Mouse (Mus musculus): ENCODE results near the gene Ror1. TPM values are rescaled to one million over a fixed set of nuclear protein-coding genes. Genes with fewer than 3 reads are reported as not detected.

The Ror1 gene
- total and polyA plus RNA-seq, 2 experiments from 2014 or later: 10.3 to 17.5 TPM

GRCm38 (mm10) chr4:100321758-100322157, 226.2 kb downstream of the Ror1 start:
- TF ChIP-seq EP300 (IDR thresholded peaks at IDR 0.05; ENCODE audit: low read depth) (no peak), CTCF (IDR thresholded peaks at IDR 0.05; ENCODE audit: low read depth) (no peak)
- H3K4me2 ChIP-seq (ENCODE audit: low read depth, low read length): no peak overlapping the region
- ATAC-seq (ENCODE audit: insufficient read depth, low read depth): peak; percentile 60
- H3K27me3 ChIP-seq (ENCODE audit: control insufficient read depth, insufficient read depth, low read length): no peaks in the 10 kb centered on the region
- no peaks in the 10 kb centered on the region for H3K36me3 ChIP-seq (replicated peaks; ENCODE audit: control insufficient read depth, insufficient read depth, low read length)
- peak; percentile 33 for DNase-seq (ENCODE audit: low spot score)
- H3K27ac ChIP-seq (ENCODE audit: low read depth): peak overlapping the region; percentile 54
- H3K9ac ChIP-seq (replicated peaks; ENCODE audit: low read depth, low read length): 0 out of 2 replicates have a peak overlapping the region, but pooled peaks have one; percentile 25
- WGBS: 9% methylated on average over 6 of the region's 6 CpGs
- peaks cover 15% of the 10 kb centered on the region for H3K4me1 ChIP-seq (ENCODE audit: control insufficient read depth, insufficient read depth)
- H3K4me3 ChIP-seq (ENCODE audit: low read depth, low read length): no peak overlapping the region
- H3K9me3 ChIP-seq (replicated peaks; ENCODE audit: control insufficient read depth, low read length): no peaks in the 10 kb centered on the region

- Histone ChIP-seq H3K4me3 (ENCODE audit: low read depth, low read length) (no peak overlapping the region), H3K27me3 (ENCODE audit: control insufficient read depth, insufficient read depth, low read length) (no peaks in the 10 kb centered on the region), H3K4me2 (ENCODE audit: low read depth, low read length) (no peak overlapping the region), H3K4me1 (ENCODE audit: control insufficient read depth, insufficient read depth) (peaks cover 26% of the 10 kb centered on the region), H3K36me3 (replicated peaks; ENCODE audit: control insufficient read depth, insufficient read depth, low read length) (no peaks in the 10 kb centered on the region), H3K27ac (ENCODE audit: low read depth) (no peak overlapping the region), H3K9ac (replicated peaks; ENCODE audit: low read depth, low read length) (no peak overlapping the region), H3K9me3 (replicated peaks; ENCODE audit: control insufficient read depth, low read length) (no peaks in the 10 kb centered on the region)
- TF ChIP-seq CTCF (IDR thresholded peaks at IDR 0.05; ENCODE audit: low read depth) (no peak), EP300 (IDR thresholded peaks at IDR 0.05; ENCODE audit: low read depth) (no peak)
- ATAC-seq (ENCODE audit: insufficient read depth, low read depth): peak; percentile 21
- 50% methylated on average over 14 of the region's 14 CpGs for WGBS
- peak; percentile 27 for DNase-seq (ENCODE audit: low spot score)
Measured at GRCm38 (mm10) chr4:100324719-100325515, 229.3 kb downstream of the Ror1 start.

GRCm38 (mm10) chr4:100328361-100328970, 232.9 kb downstream of the Ror1 start:
- no peak overlapping the region for H3K4me2 ChIP-seq (ENCODE audit: low read depth, low read length)
- ATAC-seq (ENCODE audit: insufficient read depth, low read depth) (no peak), DNase-seq (ENCODE audit: low spot score) (no peak)
- H3K9ac ChIP-seq (replicated peaks; ENCODE audit: low read depth, low read length): no peak overlapping the region
- WGBS: 26% methylated on average over 4 of the region's 4 CpGs
- no peaks in the 10 kb centered on the region for H3K27me3 ChIP-seq (ENCODE audit: control insufficient read depth, insufficient read depth, low read length)
- H3K4me3 ChIP-seq (ENCODE audit: low read depth, low read length): no peak overlapping the region
- H3K9me3 ChIP-seq (replicated peaks; ENCODE audit: control insufficient read depth, low read length): no peaks in the 10 kb centered on the region
- TF ChIP-seq CTCF (IDR thresholded peaks at IDR 0.05; ENCODE audit: low read depth) (no peak), EP300 (IDR thresholded peaks at IDR 0.05; ENCODE audit: low read depth) (no peak)
- H3K27ac ChIP-seq (ENCODE audit: low read depth): no peak overlapping the region
- peaks cover 15% of the 10 kb centered on the region; the same call in 1 of the 2 replicates for H3K4me1 ChIP-seq (ENCODE audit: control insufficient read depth, insufficient read depth)
- H3K36me3 ChIP-seq (replicated peaks; ENCODE audit: control insufficient read depth, insufficient read depth, low read length): no peaks in the 10 kb centered on the region

GRCm38 (mm10) chr4:100335168-100335567, 239.6 kb downstream of the Ror1 start:
- Histone ChIP-seq H3K9ac (replicated peaks; ENCODE audit: low read depth, low read length) (no peak overlapping the region), H3K4me2 (ENCODE audit: low read depth, low read length) (no peak overlapping the region), H3K27ac (ENCODE audit: low read depth) (no peak overlapping the region), H3K4me1 (ENCODE audit: control insufficient read depth, insufficient read depth) (peaks cover 4% of the 10 kb centered on the region; the same call in 1 of the 2 replicates), H3K4me3 (ENCODE audit: low read depth, low read length) (no peak overlapping the region), H3K9me3 (replicated peaks; ENCODE audit: control insufficient read depth, low read length) (no peaks in the 10 kb centered on the region), H3K27me3 (ENCODE audit: control insufficient read depth, insufficient read depth, low read length) (no peaks in the 10 kb centered on the region), H3K36me3 (replicated peaks; ENCODE audit: control insufficient read depth, insufficient read depth, low read length) (no peaks in the 10 kb centered on the region)
- TF ChIP-seq EP300 (IDR thresholded peaks at IDR 0.05; ENCODE audit: low read depth) (no peak), CTCF (IDR thresholded peaks at IDR 0.05; ENCODE audit: low read depth) (no peak)
- ATAC-seq (ENCODE audit: insufficient read depth, low read depth) (no peak), DNase-seq (ENCODE audit: low spot score) (no peak)
- 49% methylated on average over 2 of the region's 2 CpGs for WGBS

- Histone ChIP-seq H3K4me2 (ENCODE audit: low read depth, low read length) (no peak overlapping the region), H3K9me3 (replicated peaks; ENCODE audit: control insufficient read depth, low read length) (no peaks in the 10 kb centered on the region), H3K4me3 (ENCODE audit: low read depth, low read length) (no peak overlapping the region), H3K27me3 (ENCODE audit: control insufficient read depth, insufficient read depth, low read length) (no peaks in the 10 kb centered on the region), H3K27ac (ENCODE audit: low read depth) (no peak overlapping the region), H3K9ac (replicated peaks; ENCODE audit: low read depth, low read length) (no peak overlapping the region), H3K4me1 (ENCODE audit: control insufficient read depth, insufficient read depth) (peaks cover 33% of the 10 kb centered on the region), H3K36me3 (replicated peaks; ENCODE audit: control insufficient read depth, insufficient read depth, low read length) (no peaks in the 10 kb centered on the region)
- TF ChIP-seq EP300 (IDR thresholded peaks at IDR 0.05; ENCODE audit: low read depth): no peak
- no peak for TF ChIP-seq CTCF (IDR thresholded peaks at IDR 0.05; ENCODE audit: low read depth)
- DNase-seq (ENCODE audit: low spot score) (no peak), ATAC-seq (ENCODE audit: insufficient read depth, low read depth) (no peak)
- WGBS: 82% methylated on average over 3 of the region's 3 CpGs
Measured at GRCm38 (mm10) chr4:100347791-100348190, 252.2 kb downstream of the Ror1 start.
